Mouse (Mus musculus): Measurements from ENCODE around the gene Irak3.
A peak's percentile ranks its signal among the peaks of the same experiment; 100 is the strongest.
"Not testable (repeated sequence)": the region's sequence is repeated elsewhere in the genome, so short reads cannot be mapped to it uniquely, and the experiment has no call there.

Gene Irak3

GRCm38 (mm10) chr10:120201961-120202402 is at the start of gene Irak3:
Gene Irak3 (minus strand): TSS chr10:120202130.
- DNase-seq = peak; percentile 93 to 94

DNA sequence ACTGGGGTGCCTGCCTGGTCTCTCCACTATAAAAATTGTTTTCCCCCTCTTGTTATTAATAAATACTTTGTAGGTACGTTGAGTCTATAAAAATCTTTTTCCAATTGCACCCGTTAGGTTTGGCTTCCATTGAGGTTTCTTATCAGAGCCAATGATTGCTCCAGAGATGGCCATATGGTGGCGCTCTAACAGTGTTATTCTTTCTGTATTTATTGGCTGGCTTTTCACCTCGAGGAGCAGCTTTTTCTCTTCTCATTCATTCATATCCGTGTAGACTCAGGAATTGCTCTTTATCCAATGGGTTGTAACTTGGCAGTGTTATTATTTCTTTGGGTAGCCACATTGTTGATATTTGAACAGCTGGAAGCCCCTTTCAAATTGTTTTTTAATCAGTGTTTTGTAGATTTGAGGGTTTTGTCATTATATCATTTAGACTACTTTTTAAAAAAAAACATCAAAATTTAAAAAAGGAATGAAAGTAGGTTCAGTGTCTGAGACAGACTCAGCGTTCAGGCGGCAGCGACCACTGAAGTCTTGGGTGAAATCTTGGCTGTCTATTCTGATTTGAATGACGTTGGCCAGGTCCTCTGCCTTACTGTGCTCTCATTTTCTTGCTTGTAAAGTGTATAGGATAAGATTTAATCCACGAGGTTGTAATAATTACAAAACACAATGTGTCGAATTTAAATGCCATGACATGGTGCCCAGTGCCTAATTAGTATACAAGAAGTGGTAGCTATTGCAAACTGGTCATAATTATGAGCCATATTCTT is 49.2 kb upstream of the Irak3 start:
- peak; percentile 48 to 61 for DNase-seq

DNA sequence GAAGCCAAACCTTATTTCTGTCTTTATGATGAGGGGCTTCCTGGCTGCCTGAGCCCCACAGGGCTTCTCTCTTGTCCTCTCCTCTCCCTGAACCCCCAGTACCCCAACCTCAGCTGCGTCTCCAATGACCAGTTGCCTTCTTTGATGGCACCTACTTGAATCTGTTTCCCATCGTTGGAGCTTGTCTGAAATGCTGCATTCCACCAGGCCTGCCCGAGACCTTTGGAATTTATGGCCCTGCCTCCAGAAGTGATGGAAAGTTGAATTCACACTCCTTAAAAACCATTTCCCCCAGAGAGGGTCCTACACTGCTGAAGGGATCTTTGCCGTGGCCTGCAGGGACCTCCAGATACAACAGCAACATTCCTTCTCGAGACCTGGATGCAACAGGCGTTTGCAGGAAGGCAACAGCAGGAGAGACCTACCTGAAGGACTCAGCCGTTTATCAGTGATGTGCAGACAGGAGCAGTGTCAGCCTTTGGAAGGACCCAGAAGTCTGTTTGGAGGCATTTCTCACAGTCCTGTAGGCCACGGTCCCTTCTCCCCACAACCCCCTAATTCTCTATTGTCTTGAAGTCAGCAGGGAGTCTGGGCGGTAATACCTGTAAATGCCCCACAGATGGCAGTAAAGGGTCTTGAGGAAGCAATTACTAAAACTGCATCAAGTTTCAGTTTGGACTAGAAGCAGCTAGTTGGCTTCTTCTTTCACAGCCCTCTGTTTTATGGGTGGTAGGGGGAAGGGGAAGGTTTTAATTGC is 45.2 kb upstream of the Irak3 start:
- peak; percentile 71 to 80 for DNase-seq

DNA sequence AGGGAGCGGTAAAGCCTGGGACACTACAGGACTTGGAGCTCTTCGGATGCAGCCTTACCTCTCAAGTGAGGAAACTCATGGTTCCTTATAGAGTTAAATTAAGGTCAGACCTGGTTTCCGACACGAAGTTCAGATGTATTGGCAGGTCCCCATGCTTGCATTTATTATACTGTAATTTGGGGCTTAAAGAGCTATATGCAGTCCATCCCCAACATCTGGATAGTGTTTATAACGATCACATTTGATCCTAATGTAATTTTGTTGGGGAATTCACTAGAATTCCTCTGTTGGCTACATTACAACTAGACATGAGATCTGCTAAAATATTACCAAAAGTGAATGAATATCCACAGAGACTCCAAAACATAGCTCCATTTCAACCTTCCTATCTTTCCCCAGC is 43.8 kb upstream of the Irak3 start:
- no peak for DNase-seq

GRCm38 (mm10) chr10:120242421-120242820 is 40.5 kb upstream of the Irak3 start:
- DNase-seq = no peak

DNA sequence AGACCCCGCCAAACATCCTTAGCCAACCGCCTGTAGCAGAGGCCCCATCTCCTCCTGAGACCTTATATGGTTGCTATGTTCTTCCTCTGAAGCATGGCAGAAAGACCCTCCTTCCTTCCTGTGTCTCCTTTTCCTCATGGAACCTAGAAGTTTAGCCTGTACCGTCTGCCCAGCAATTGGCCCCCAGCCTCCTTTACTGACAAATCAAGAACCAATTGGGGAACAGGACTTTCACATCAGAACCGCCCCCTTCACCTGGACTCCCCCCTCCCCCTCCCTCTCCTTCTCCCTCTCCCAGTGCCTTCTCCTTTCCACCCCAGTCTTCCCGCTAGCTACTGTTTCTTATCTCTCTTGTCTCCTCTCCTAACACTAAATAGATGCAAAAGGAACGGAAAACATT is 37.5 kb upstream of the Irak3 start:
- DNase-seq = no peak

DNA sequence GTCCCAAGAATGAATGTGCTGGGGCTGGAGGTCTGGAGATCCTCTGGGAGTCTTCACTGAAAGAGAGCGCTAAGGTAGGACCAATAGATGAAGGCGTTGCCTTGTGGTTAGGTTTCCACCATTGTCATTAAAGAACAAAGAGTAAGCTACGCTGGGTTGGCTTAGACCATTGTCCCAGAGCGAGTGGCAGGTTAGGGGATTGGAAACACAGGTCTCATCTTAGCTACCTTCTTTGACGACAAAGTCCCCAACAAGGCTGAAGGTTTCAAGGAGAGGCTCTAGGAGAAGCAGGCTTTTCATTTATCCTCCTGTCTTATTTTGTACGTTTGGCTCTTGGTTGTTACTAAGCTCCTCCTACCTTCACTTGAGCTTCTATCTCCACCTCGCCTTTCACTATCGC is 36.3 kb upstream of the Irak3 start:
- DNase-seq = no peak

DNA sequence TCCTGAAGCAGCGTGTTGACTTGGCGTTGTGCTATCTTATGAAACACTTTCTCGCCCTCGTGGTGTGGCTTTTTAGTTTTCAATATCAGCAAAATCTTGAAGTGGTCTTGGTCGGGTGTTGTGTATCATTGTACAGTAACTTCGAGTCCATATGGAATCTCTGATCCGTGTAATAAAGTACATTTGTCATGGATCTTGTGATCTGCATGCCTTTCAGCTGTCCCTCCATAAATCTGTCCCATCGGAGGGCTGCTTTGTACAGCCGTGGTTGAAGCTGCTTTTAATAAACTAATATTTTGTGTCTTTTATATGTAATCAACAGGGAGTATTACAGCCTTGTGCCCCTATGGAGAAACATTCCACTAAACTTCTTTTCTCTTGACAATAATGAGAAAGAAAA is 34.9 kb upstream of the Irak3 start:
- no peak for DNase-seq

GRCm38 (mm10) chr10:120233655-120234367 is 31.9 kb upstream of the Irak3 start:
- peak; percentile 78 to 84 for DNase-seq

DNA sequence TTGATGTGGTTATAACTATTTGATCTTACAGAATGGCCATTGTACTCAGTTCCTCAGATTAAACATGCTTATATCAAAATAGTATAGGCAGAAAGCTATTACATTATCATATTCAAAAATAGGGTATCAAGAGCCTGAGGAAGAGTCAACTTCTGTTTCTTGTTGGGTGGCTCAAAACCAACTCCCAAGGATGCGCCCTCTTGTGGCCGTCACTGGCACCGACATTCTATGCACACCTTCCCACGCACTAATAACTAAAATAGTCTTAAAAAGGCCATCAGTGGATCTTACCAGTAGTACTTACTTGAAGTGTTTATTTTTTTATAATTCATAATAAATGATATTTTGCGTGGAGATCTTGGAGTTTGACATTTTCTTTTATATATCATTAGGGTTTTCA is 29.8 kb upstream of the Irak3 start:
- peak; percentile 85 to 86 for DNase-seq

GRCm38 (mm10) chr10:120226871-120227661 is 25.1 kb upstream of the Irak3 start, which contains the start of gene Llph:
Gene Llph (plus strand): TSS chr10:120227070.
- DNase-seq = peak; percentile 92 to 94

DNA sequence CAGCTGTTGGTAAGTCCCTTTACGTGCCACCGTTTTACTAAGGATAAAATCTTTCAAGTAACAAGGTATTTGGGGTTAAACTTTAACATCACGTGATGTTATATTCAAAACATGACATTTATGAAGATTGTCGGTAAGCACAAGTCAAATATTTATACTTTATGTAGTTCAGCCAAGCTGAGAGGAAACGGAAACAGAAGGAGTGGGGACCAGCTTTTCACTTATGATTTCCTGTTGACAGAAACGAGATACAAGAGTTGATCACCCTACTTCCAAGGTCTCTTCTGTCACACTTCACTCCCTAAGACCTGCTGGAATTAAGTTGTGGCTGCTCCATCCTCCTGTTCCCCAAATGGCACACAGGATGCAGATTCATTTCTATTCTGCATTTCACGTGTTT is 18.8 kb upstream of the Irak3 start:
- no peak for DNase-seq

GRCm38 (mm10) chr10:120219578-120220359 is 17.8 kb upstream of the Irak3 start:
- DNase-seq = no peak

DNA sequence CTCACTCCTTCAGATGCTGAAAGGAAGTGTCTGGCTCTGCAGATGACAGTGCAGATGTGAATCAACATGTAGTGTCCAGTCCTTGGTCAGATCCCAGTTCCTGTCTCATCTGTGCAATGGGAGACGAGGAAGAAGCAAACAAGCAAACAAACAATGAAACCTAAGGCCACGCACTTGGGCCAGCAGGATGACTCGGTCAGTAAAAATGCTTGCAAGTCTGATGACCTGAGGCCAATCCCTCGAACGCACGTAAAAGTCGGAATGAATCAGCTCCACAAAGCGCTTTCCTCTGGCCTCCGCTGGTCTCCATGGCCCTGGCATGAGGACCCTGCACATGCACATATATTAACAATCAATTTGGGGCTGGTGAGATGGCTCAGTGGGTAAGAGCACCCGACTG is 17.1 kb upstream of the Irak3 start:
- DNase-seq = no peak

- DNase-seq = not testable (repeated sequence)
Measured at GRCm38 (mm10) chr10:120217099-120217498, 15.2 kb upstream of the Irak3 start.

DNA sequence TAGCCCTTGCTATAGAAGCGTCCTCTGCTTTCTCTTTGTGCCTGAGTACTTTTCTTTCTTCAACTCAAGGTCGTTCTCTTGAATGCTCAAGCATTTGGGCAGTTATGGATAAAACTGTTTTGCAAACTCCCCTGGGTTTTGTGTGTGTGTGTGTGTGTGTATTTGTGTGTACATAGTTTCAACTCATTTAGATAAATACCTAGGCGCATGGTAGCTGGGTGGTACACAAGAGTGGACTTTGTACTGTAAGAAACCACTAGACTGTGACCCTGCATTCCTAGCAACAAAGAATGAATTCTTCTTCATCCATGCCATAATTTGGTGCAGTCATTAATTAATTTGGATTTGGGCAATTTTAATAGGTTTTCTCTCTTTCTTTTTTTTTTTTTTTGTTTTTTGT is 8.2 kb upstream of the Irak3 start:
- no peak for DNase-seq

DNA sequence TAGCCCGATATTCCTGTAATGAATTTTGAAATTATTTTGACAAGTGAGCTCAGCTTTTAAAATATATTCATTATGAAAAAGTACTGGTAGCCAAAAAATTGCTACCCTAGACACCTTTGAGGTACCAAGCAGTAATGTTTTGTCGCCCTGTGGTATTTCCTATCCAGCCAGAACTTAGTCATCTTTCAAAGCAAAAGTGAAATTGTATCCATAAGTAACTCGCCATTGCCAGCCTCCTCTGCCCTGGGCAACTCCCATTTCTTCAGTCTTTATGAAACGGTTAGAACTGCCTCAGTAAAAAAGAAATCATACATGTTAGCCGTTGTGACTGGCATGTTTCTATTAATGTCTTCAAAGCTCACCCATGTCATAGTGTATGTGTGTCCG is 7.6 kb upstream of the Irak3 start:
- no peak for DNase-seq

- peak; percentile 93 to 95 for DNase-seq
Measured at GRCm38 (mm10) chr10:120208575-120209538, 6.9 kb upstream of the Irak3 start.

DNA sequence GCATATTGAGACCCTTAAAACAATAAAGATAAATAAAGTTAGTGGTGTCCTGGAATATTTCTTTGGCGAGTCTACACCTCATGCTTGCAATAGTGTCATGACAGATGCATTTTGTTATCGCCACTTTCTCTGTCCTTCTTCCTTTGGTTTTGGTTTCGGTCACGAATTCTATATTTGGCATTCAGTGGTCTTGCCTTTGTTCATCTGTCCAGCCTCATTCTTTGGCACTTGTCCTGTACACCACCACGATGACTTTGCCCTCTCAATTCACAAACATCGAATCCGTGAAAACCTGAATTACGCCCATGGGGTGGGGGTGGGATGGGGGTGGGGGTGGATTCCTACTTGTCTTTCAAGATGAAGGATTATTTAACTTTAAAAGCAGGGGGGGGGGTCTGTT is 6.1 kb upstream of the Irak3 start:
- DNase-seq = no peak

DNA sequence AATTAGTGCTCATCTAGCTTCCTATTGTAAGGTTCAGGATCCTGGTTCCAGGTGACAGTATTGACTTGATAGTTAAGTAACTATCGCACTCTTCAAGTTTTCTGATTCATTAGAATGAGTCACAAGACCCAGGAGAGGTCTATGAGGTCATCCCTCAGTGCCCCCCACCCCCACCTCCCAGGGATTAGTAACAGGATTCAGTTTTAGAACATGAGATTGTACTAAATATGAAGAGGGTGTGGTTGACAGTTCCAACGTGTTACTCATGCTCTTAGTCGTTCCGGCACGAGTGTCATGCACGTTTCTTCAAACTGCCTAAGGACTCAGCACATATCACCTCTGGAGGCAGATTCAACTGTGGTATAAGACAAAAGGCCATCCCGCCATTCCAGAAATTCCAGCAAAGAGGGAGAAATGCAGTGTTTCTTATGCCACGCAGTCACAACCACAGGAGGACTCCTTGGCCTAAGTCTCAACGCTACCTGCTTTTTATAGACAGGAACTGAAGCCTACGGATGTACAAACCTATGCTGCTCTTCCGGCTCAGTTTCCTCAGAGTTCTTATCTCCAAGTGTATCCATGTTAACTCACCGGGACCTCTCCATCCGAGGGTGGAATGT is 2.8 kb upstream of the Irak3 start:
- DNase-seq = no peak
